Mouse (Mus musculus) ovary, postnatal 10 days (tissue): ENCODE measurements around the gene Foxa3.
A peak's percentile ranks its signal among the peaks of the same experiment; 100 is the strongest.

Source experiments
- DNase-seq: peaks from one replicate; pipeline ENCODE4 v3.0.0; 2022; ENCODE audit warnings: low spot score

Gene Foxa3

DNA sequence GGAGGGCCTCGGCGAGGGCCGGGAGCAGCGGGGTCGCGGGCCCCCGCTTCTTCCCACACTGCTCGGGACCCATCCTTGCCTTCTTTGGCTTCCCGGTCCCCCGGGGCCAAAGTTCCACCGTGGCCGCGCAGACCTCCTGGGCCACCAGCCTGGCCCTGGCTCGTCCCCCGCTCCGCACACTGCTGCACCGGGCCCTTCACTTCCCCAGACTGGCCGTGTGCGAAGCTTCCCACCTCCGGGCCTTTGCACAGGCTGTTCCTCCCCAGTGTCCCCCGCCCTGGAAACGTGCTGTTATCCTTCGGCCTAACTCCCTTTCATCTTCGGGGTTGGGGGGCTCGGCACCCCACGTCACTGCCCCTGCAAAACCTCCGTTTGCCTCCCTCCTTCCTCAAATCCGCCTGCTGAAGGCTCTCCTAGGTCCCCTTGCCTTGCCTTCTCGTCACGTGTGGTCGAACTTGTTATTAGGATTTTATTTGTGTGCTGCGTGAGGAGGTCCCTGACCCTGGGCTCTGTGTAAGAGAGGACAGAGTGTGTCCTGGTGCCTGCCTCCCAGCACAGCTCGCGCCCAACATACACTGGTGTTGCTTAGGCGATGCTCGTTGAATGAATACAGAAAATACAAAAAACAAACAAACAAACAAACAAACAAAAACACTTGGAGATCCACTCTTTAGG, 1.4 kb upstream of the Foxa3 start:
- no peak for DNase-seq

DNA sequence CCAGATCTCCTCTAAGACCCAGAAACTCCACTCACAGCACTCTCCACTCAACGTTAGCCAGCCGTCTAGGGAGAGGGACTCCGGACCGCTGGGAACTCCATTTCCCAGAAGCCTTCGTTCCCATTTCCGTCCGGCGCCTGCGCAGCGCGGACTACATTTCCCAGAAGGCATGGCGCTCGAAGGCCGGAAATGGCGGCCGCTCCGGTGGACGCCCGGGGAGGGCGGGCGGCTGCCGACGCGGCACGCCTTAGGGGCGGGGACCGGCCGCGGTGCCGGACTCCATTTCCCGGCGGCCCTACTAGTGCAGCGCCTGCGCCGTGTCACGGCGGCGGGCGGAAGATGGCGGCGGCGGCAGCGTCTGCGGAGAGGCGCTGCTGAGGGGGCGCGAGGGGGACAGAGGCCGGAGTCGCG, 763 bp upstream of the Foxa3 start, which contains the start of gene Sympk:
Sympk (plus strand) TSS at position 282 of the 411 bp plus-strand sequence.
- DNase-seq, result peak; percentile 79

- no peak for DNase-seq
Measured at GRCm38 (mm10) chr7:19022189-19022958, 964 bp downstream of the Foxa3 start.

- DNase-seq, result no peak
Measured at GRCm38 (mm10) chr7:19021048-19021447, 2.3 kb downstream of the Foxa3 start.

DNA sequence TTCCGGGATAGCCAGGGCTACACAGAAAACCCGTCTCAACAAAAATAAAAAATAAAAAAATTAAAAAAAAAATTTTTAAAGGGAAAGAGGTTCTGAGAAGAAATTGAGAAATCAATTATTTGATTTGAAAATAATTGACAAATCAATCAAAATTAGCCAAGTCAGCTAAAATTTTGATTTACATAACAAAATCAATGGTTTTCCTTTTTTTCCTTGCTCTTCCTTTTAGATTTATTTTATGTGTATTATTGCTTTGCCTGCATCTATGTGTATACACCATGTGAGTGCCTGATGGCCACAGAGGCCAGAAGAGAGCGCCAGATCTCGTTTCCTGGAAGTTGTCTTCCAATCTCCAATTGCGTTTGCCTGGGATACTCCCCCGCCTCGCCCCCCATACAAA, 5.4 kb downstream of the Foxa3 start:
- no peak for DNase-seq

DNA sequence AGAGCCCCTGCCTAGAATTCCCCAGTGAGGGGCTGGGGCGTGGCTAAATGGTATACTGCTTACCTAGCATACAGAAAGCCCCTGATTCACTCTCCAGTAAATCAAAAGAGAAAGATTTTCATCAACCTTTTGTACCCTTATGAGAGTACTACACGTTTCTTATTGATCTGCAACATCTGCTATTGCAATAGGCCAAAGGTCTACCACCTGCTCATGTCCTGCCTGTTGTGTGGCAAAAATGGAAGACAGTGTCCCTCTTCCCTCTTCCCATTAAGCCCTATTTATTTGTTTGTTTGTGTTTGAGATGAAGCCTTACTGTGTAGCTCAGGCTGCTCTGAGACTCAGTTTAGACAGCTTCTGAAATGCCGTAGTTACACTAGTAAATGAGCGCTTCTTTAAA, 7.3 kb downstream of the Foxa3 start:
- no peak for DNase-seq

DNA sequence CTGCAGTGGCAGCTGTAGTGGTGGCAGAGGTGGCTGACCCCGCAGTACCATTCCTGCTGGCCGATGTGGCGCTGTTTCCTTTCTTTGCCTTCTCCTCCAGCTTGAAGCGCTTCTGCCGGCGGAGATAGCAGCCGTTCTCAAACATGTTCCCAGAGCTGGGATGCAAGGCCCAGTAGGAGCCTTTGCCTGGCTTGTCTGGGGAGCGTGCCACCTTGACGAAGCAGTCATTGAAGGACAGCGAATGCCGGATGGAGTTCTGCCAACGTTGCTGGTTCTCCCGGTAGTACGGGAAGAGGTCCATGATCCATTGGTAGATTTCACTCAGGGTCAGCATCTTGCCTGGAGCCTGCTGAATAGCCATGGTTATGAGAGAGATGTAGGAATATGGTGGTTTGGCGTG, 8.9 kb downstream of the Foxa3 start:
- DNase-seq, result no peak

DNA sequence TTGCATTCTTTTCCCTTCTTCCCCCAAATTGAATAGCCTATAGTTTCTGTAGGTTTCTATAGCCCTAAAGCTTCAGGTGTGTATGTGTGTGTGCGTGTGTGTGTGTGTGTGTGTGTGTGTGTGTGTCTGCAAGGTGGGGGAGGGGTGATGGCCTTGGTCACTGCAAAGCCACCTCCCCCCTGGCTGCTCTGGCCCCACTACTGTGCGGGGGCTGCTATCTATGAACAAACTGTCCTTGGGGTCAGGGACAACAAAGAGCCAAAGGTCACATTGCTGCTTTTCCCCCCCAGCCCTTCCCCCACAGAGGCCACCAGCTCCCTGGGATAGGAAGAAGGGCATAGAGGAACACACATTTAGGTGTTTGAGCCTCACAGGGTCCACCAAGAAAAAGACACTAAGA, 10.5 kb downstream of the Foxa3 start:
- no peak for DNase-seq

GRCm38 (mm10) chr7:19012025-19012621, 11.2 kb downstream of the Foxa3 start:
- DNase-seq, result peak; percentile 26

- DNase-seq, result no peak
Measured at GRCm38 (mm10) chr7:19010581-19010980, 12.8 kb downstream of the Foxa3 start.

- no peak for DNase-seq
Measured at GRCm38 (mm10) chr7:19007026-19007977, 16.0 kb downstream of the Foxa3 start.

GRCm38 (mm10) chr7:19006476-19006875, 16.9 kb downstream of the Foxa3 start:
- DNase-seq, result peak; percentile 38

- DNase-seq, result no peak
Measured at GRCm38 (mm10) chr7:19005417-19006121, 17.8 kb downstream of the Foxa3 start.

- DNase-seq, result no peak
Measured at GRCm38 (mm10) chr7:19004631-19005079, 18.7 kb downstream of the Foxa3 start.

DNA sequence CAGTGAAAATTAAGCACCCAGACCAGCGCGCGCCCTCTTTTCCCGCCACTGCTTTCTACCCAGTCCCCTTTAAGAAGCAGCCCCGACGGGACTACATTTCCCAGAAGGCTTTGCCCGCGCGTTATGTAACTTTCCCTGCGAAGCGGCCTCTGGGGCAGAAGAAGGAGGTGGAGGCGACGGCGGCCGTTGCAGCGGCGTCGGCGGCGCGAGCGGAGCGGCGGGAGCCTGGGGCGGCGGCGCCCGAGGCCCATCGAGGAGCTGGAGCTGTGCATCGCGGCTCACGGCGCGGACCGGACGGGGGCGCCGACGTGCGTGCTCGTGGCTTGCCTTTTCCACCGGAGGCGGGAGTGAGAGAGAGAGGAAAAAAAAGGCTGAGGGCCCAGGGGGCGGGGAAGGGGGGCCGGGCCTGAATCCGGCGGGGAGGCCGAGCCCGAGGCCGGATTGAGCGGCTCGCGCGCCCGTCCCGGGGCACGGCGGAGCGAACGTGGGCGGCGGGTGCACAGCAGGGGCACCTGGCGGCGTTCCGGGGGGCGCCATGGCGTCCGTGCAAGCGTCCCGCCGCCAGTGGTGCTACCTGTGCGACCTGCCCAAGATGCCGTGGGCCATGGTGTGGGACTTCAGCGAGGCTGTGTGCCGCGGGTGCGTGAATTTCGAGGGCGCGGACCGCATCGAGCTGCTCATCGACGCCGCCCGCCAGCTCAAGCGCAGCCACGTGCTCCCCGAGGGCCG, 19.3 kb downstream of the Foxa3 start, which contains the start of gene Irf2bp1:
Irf2bp1 (plus strand) TSS at position 143 of the 729 bp plus-strand sequence.
- peak; percentile 86 for DNase-seq

DNA sequence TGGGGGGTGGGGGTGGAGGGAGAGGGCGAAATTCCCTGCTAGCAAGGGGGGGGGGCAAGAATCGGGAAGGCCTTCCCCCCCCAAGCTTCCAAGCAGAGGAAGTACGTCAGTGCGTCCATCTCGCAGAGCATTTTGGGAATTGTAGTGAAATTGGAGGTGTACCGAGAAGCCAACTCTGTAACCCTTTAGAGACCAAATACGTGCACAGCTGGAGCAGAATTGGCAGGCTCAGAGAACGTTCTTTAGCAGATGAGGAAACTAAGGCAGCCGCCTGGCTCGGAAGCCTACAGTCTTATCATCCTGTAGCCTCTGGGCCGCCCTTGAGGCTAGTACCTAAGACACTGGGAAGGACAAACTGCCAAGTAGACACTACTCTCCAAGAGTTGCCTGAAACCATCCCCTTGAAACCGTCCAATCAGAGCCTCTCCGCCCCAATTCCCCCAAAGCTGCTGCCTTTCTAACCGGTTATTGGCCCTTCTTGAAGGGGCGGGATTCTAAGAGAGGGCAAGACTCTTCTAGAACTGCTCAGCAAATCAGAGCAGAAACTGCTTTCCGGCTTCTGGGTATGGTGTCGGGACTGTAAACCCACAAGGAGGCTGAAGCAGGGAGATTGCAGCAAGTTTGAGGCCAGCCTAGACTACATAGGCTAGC, 20.4 kb downstream of the Foxa3 start:
- DNase-seq, result peak; percentile 48

DNA sequence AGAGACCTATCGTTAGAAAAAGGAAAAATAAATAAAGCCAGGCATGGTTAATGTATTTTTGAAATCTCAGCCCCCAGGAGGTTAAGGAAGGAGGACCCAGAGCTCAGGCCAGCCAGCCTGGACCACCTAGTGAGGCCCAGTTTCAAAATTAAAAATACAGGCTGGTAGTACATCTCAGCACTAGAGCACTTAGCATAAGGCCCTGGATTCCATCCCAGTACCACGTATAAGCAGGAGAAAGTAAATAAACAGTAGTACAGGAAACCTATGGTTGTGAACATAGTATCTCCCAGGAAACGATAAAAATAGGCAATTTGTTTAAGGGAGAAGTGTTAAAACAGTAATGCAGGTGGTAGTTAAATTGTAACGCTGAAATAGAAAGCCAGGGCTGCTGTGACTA, 21.2 kb downstream of the Foxa3 start:
- no peak for DNase-seq

- DNase-seq, result no peak
Measured at GRCm38 (mm10) chr7:19001807-19002085, 21.6 kb downstream of the Foxa3 start.

DNA sequence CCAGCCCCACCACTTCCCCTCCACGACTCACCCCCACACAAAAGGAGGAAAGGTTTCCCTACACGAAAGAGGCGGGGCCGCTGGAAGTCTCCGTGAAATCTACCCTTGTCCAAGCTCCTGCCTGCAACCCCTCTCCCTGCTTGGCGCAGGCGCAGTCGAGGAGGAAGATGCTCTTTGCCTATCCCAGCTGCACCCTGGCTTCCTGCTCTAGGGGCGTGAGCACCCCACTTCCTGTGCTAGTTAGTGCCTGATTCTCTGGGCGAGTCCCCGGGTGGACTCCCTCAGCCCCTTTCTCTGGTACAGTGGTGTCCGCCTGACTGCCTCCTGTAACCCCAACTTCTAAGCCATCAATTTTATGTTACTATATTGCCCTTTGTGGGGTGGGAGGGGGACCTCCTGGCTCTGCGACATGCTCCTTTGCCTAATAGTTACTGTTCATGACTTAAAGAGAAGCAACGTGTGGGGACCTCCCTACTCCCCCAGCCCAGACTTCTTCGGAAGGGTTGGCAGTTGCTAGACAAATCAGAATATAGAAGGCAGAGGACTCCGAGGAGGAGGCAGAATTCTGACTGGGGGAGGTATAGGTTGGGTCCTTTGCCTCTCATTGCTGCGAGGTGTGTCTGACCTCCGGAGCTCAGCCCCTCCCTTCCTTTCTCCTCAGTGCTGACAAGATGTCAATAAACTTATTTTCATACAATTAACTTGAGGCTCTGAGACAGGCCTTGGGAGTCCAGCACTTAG, 22.1 kb downstream of the Foxa3 start:
- no peak for DNase-seq
